Mouse (Mus musculus) thymus, adult 2 months (tissue): ENCODE data around the gene Asb5. TPM values are rescaled to one million over a fixed set of nuclear protein-coding genes. Genes with fewer than 3 reads are reported as not detected.
"Not testable (repeated sequence)": the region's sequence is repeated elsewhere in the genome, so short reads cannot be mapped to it uniquely, and the experiment has no call there.

Experiments
- DNase-seq: peaks from one replicate; pipeline ENCODE4 v3.0.0; 2021
- H3K27ac ChIP-seq: fragments of 200-500 bp; 2 replicates; pipeline ENCODE4 v1.5.1; 2012; ENCODE audit warnings: low read length, control low read depth; ENCODE audit not compliant: control insufficient read depth, insufficient read depth
- H3K27me3 ChIP-seq: fragments of 200-500 bp; 2 replicates; pipeline ENCODE4 v1.6.1; 2012; ENCODE audit warnings: mild to moderate bottlenecking, low read length, moderate library complexity, mixed read lengths; ENCODE audit not compliant: control insufficient read depth, insufficient read depth
- H3K36me3 ChIP-seq: fragments of 200-500 bp; 2 replicates; pipeline ENCODE4 v1.6.1; 2012; ENCODE audit warnings: mild to moderate bottlenecking, low read length, moderate library complexity; ENCODE audit not compliant: control insufficient read depth, insufficient read depth
- H3K4me1 ChIP-seq: fragments of 200-500 bp; replicated peaks from 2 replicates; pipeline ENCODE4 v1.6.1; 2012; ENCODE audit warnings: low read length; ENCODE audit not compliant: control insufficient read depth, insufficient read depth
- H3K4me3 ChIP-seq: fragments of 200-500 bp; 2 replicates; pipeline ENCODE4 v1.5.1; 2012; ENCODE audit warnings: mild to moderate bottlenecking, low read length, control low read depth, moderate library complexity; ENCODE audit not compliant: control insufficient read depth, insufficient read depth
- CTCF ChIP-seq: fragments of 200-500 bp; IDR thresholded peaks from 2 replicates; pipeline ENCODE4 v1.5.1; 2012; ENCODE audit warnings: mild to moderate bottlenecking, control low read depth, low read length, moderate library complexity, borderline replicate concordance; ENCODE audit not compliant: control insufficient read depth, poor library complexity, insufficient read depth; ENCODE audit errors: extremely low read depth
- POLR2A ChIP-seq: fragments of 200-500 bp; IDR thresholded peaks from 2 replicates; pipeline ENCODE4 v1.6.1; 2012; ENCODE audit warnings: mild to moderate bottlenecking, low read length, control low read depth, moderate library complexity; ENCODE audit not compliant: control insufficient read depth, poor library complexity, insufficient read depth; ENCODE audit errors: extremely low read depth
- WGBS: fragments of 180-500 bp; shearing (Covaris S2); methylation state at CpG from one replicate; pipeline ENCODE4 v1.1.7; 2018; 5-methylcytosine and 5-hydroxymethylcytosine counted together
- polyA plus RNA-seq: library from polyadenylated mRNA; depleted of rRNA; stranded (reverse); fragments of >200 nt; gene quantifications from 2 replicates; pipeline ENCODE4 v1.2.3, GENCODE M21; 2012; rRNA removed

The Asb5 gene
- polyA plus RNA-seq, 1 experiment: 1.8 TPM

GRCm38 (mm10) chr8:54610238-54610637 is 80.9 kb downstream of the Asb5 start:
- no peak for TF ChIP-seq CTCF
- no peak for TF ChIP-seq POLR2A
- Histone ChIP-seq H3K36me3 (no peaks in the 10 kb centered on the region), H3K4me3 (no peak overlapping the region), H3K27me3 (no peaks in the 10 kb centered on the region), H3K27ac (no peak overlapping the region), H3K4me1 (no peaks in the 10 kb centered on the region)
- DNase-seq: no peak
- WGBS: 89% methylated on average over 4 of the region's 4 CpGs

GRCm38 (mm10) chr8:54616710-54617109 is 87.3 kb downstream of the Asb5 start:
- DNase-seq, H3K27ac ChIP-seq, H3K36me3 ChIP-seq, H3K4me3 ChIP-seq, H3K27me3 ChIP-seq, H3K4me1 ChIP-seq: not testable (repeated sequence)
- WGBS: 94% methylated on average over 17 of the region's 17 CpGs

Other genes with a start within 250 kb of the Asb5 start
- 14.3 and 14.4 TPM in 2 replicates for gene Spcs3, start 418 bp downstream of the Asb5 start, polyA plus RNA-seq
- gene Spata4, start 71.2 kb downstream of the Asb5 start, polyA plus RNA-seq: not detected in 2 replicates